Mouse (Mus musculus) gastrocnemius, postnatal 4 days (tissue): ENCODE measurements around the gene Upf3b. TPM values are rescaled to one million over a fixed set of nuclear protein-coding genes. Genes with fewer than 3 reads are reported as not detected.
"Not testable (repeated sequence)": the region's sequence is repeated elsewhere in the genome, so short reads cannot be mapped to it uniquely, and the experiment has no call there.

Experiments
- DNase-seq, 2 experiments: peaks; one replicate each; pipeline ENCODE4 v3.0.0; 2021 to 2022; ENCODE audit warnings: low spot score in 2 of 2, mixed read lengths in 2 of 2
- long read RNA-seq, 2 experiments: library from polyadenylated mRNA; stranded (forward); transcript quantifications; one replicate each; pipeline ENCODE4 v2.0.0; 2021
- total RNA-seq, 2 experiments: library from RNA; stranded (reverse); gene quantifications; 2 replicates each; pipeline ENCODE4 v1.2.3; 2021

Upf3b gene
- 10 to 100 TPM; 10.9 to 14.7 TPM for total RNA-seq
- long read RNA-seq, experiment 1, partial matches to known transcripts = 0 of 3 reads
- long read RNA-seq, experiment 1, other reads (novel, unspliced or antisense) = 1 of 3 reads
- long read RNA-seq, experiment 2, transcript Upf3b-201 (10 exons, 2,344 nt) = major isoform, 6 of 10 reads
- long read RNA-seq, experiment 2, partial matches to known transcripts = 0 of 10 reads
- long read RNA-seq, experiment 2, other reads (novel, unspliced or antisense) = 4 of 10 reads

GRCm38 (mm10) chrX:37110193-37110880 is at the start of gene Upf3b:
Gene Upf3b (minus strand): TSS chrX:37110322.
- DNase-seq = peak; percentile 63 to 81

GRCm38 (mm10) chrX:37157839-37158238 is 47.7 kb upstream of the Upf3b start:
- DNase-seq = no peak

GRCm38 (mm10) chrX:37144954-37145353 is 34.8 kb upstream of the Upf3b start:
- no peak for DNase-seq

GRCm38 (mm10) chrX:37144498-37144897 is 34.4 kb upstream of the Upf3b start:
- not testable (repeated sequence) for DNase-seq

GRCm38 (mm10) chrX:37141732-37142131 is 31.6 kb upstream of the Upf3b start:
- no peak for DNase-seq

GRCm38 (mm10) chrX:37126671-37127358 is 16.7 kb upstream of the Upf3b start, which contains the start of gene Nkap:
Gene Nkap (plus strand): TSS chrX:37126795.
- peak; percentile 21 to 57 for DNase-seq

GRCm38 (mm10) chrX:37125511-37125910 is 15.4 kb upstream of the Upf3b start:
- DNase-seq = no peak

GRCm38 (mm10) chrX:37120212-37120611 is 10.1 kb upstream of the Upf3b start:
- no peak for DNase-seq

GRCm38 (mm10) chrX:37119585-37119984 is 9.5 kb upstream of the Upf3b start:
- no peak for DNase-seq

GRCm38 (mm10) chrX:37117085-37117484 is 7.0 kb upstream of the Upf3b start:
- DNase-seq = no peak

- no peak for DNase-seq
These were observed 715 bp upstream of the Upf3b start for GRCm38 (mm10) chrX:37110881-37111193.

- DNase-seq = no peak
These were observed 463 bp downstream of the Upf3b start for GRCm38 (mm10) chrX:37109526-37110192.

GRCm38 (mm10) chrX:37103826-37104225 is 6.3 kb downstream of the Upf3b start:
- no peak for DNase-seq

- DNase-seq = no peak
These were observed 11.4 kb downstream of the Upf3b start for GRCm38 (mm10) chrX:37098681-37099080.

GRCm38 (mm10) chrX:37095106-37095768 is 14.9 kb downstream of the Upf3b start:
- DNase-seq = no peak

GRCm38 (mm10) chrX:37091457-37091856 is 18.7 kb downstream of the Upf3b start:
- no peak for DNase-seq

GRCm38 (mm10) chrX:37088778-37089177 is 21.3 kb downstream of the Upf3b start:
- DNase-seq = no peak

- no peak for DNase-seq
These were observed 24.5 kb downstream of the Upf3b start for GRCm38 (mm10) chrX:37085665-37086064.

- peak; percentile 55 to 81 for DNase-seq
These were observed 25.0 kb downstream of the Upf3b start, which contains the start of gene Rpl39 for GRCm38 (mm10) chrX:37084927-37085660. Gene Rpl39 (minus strand): TSS chrX:37085402.

- no peak for DNase-seq
These were observed 25.7 kb downstream of the Upf3b start for GRCm38 (mm10) chrX:37084318-37084926.
